Comparison of ENCODE assay signal across 19 mouse cellular contexts in genomic region chr15:89816098-89816497, GRCm38 (mm10). TPM values are rescaled to one million over a fixed set of nuclear protein-coding genes. Genes with fewer than 3 reads are reported as not detected.
A peak's percentile ranks its signal among the peaks of the same experiment; 100 is the strongest.
DNase-seq lines count a peak whose midpoint lies in the region; ATAC-seq and TF ChIP-seq lines count a peak whose summit lies in the region.
"Had no signal": no experiment of that assay in that cellular context is flagged by ENCODE, and none has a peak within 500 bp of the region (broad histone marks: within the 10 kb centered on the region; RNA-seq: fewer than 3 reads in every experiment).

No protein-coding gene starts in this region.

- H3K4me3 ChIP-seq in forebrain, embryonic 13.5 days, result no peak overlapping the region
- H3K4me3 ChIP-seq in hindbrain, postnatal 0 days (ENCODE audit: low read length), result no peak overlapping the region
- no peak overlapping the region for H3K4me3 ChIP-seq in neural tube, embryonic 12.5 days
- H3K4me3 ChIP-seq: embryonic facial prominence, embryonic 12.5 days; heart, embryonic 13.5 days; left cerebral cortex, adult 2 months; liver, embryonic 13.5 days; stomach, embryonic 15.5 days had no signal

- H3K27ac ChIP-seq in forebrain, embryonic 13.5 days, result no peak overlapping the region
- H3K27ac ChIP-seq in hindbrain, postnatal 0 days, result no peak overlapping the region
- H3K27ac ChIP-seq in neural tube, embryonic 12.5 days, result no peak overlapping the region
- H3K27ac ChIP-seq: embryonic facial prominence, embryonic 12.5 days; heart, embryonic 13.5 days; left cerebral cortex, adult 2 months; liver, embryonic 13.5 days; macrophage; stomach, embryonic 15.5 days had no signal

- WGBS in forebrain, embryonic 13.5 days, result 6% methylated on average over 10 of the region's 10 CpGs
- 7% methylated on average over 10 of the region's 10 CpGs for WGBS in hindbrain, postnatal 0 days
- 24% methylated on average over 10 of the region's 10 CpGs for WGBS in neural tube, embryonic 12.5 days

- H3K4me2 ChIP-seq in forebrain, embryonic 13.5 days, result peak overlapping the region; percentile 38
- 0 out of 2 replicates have a peak overlapping the region, but pooled peaks have one; percentile 29 for H3K4me2 ChIP-seq in hindbrain, postnatal 0 days (ENCODE audit: low read depth, low read length)
- no peak overlapping the region; the same call in 1 of the 2 replicates for H3K4me2 ChIP-seq in neural tube, embryonic 12.5 days (replicated peaks)
- H3K4me2 ChIP-seq: embryonic facial prominence, embryonic 12.5 days; heart, embryonic 13.5 days; liver, embryonic 13.5 days; stomach, embryonic 15.5 days had no signal

- ATAC-seq in forebrain, embryonic 13.5 days, result peak; percentile 80; the same call in 1 of the 2 replicates
- ATAC-seq in hindbrain, postnatal 0 days, result peak; percentile 49; the same call in 1 of the 2 replicates
- ATAC-seq in neural tube, embryonic 12.5 days (ENCODE audit: low FRiP score, low read depth), result peak; percentile 74; the same call in 1 of the 2 replicates
- ATAC-seq in erythroid progenitor cell, adult 5-6 weeks (replicated peaks; ENCODE audit: low FRiP score, poor library complexity, severe bottlenecking), result no peak
- ATAC-seq: inflammation-experienced regulatory T-cells, adult 6 months; Patski had no signal

- no peaks in the 10 kb centered on the region for H3K27me3 ChIP-seq in forebrain, embryonic 13.5 days
- no peaks in the 10 kb centered on the region for H3K27me3 ChIP-seq in hindbrain, postnatal 0 days (ENCODE audit: insufficient read depth, low read length)
- H3K27me3 ChIP-seq in neural tube, embryonic 12.5 days (replicated peaks), result no peaks in the 10 kb centered on the region
- H3K27me3 ChIP-seq: embryonic facial prominence, embryonic 12.5 days; heart, embryonic 13.5 days; liver, embryonic 13.5 days; stomach, embryonic 15.5 days had no signal

- H3K9ac ChIP-seq in forebrain, embryonic 13.5 days, result no peak overlapping the region
- no peak overlapping the region for H3K9ac ChIP-seq in hindbrain, postnatal 0 days (replicated peaks; ENCODE audit: low read length)
- H3K9ac ChIP-seq in neural tube, embryonic 12.5 days, result no peak overlapping the region
- H3K9ac ChIP-seq: embryonic facial prominence, embryonic 12.5 days; heart, embryonic 13.5 days; liver, embryonic 13.5 days; stomach, embryonic 15.5 days had no signal

- DNase-seq in embryo, embryonic 10 days (ENCODE audit: low spot score), result peak; percentile 80
- DNase-seq in hindbrain, postnatal 0 days (ENCODE audit: low spot score), result peak; percentile 60
- DNase-seq in urinary bladder, postnatal 10 days (ENCODE audit: low spot score), result no peak
- DNase-seq in layer of hippocampus, adult 9-10 months (ENCODE audit: low spot score), result no peak
- no peak for DNase-seq in frontal cortex, postnatal 25 days (ENCODE audit: low spot score in 2 of 2)
- DNase-seq: adrenal gland, adult 8-10 months; kidney, postnatal 10 days; liver, embryonic 13.5 days had no signal

- no peak for TF ChIP-seq CTCF in hindbrain, postnatal 0 days (IDR thresholded peaks at IDR 0.05; ENCODE audit: low read depth)

- no peaks in the 10 kb centered on the region for H3K36me3 ChIP-seq in forebrain, embryonic 13.5 days (ENCODE audit: poor library complexity, severe bottlenecking)
- no peaks in the 10 kb centered on the region for H3K36me3 ChIP-seq in hindbrain, postnatal 0 days (ENCODE audit: insufficient read depth, low read length)
- no peaks in the 10 kb centered on the region for H3K36me3 ChIP-seq in neural tube, embryonic 12.5 days
- H3K36me3 ChIP-seq: embryonic facial prominence, embryonic 12.5 days; heart, embryonic 13.5 days; liver, embryonic 13.5 days; stomach, embryonic 15.5 days had no signal

- H3K9me3 ChIP-seq in forebrain, embryonic 13.5 days (replicated peaks), result no peaks in the 10 kb centered on the region
- no peaks in the 10 kb centered on the region for H3K9me3 ChIP-seq in hindbrain, postnatal 0 days (ENCODE audit: low read length)
- no peaks in the 10 kb centered on the region for H3K9me3 ChIP-seq in neural tube, embryonic 12.5 days
- H3K9me3 ChIP-seq: embryonic facial prominence, embryonic 12.5 days; heart, embryonic 13.5 days; liver, embryonic 13.5 days; stomach, embryonic 15.5 days had no signal

- peaks cover 12% of the 10 kb centered on the region for H3K4me1 ChIP-seq in forebrain, embryonic 13.5 days
- H3K4me1 ChIP-seq in hindbrain, postnatal 0 days (ENCODE audit: insufficient read depth, low read length), result no peaks in the 10 kb centered on the region
- no peaks in the 10 kb centered on the region for H3K4me1 ChIP-seq in neural tube, embryonic 12.5 days
- H3K4me1 ChIP-seq: embryonic facial prominence, embryonic 12.5 days; heart, embryonic 13.5 days; liver, embryonic 13.5 days; stomach, embryonic 15.5 days had no signal

RNA-seq across cellular contexts. Expression of gene Syt10, which starts 25.6 kb away (rescaled TPM):
- 0.43 and 0.77 TPM in 2 replicates for polyA plus RNA-seq in forebrain, embryonic 13.5 days (2015; fragmentation: Nextera tagmentation; extraction: Ambion mirVana)
- total RNA-seq in hindbrain, postnatal 0 days (2014; rRNA removed), result 2.0 and 4.1 TPM in 2 replicates
- polyA plus RNA-seq in hindbrain, postnatal 0 days (2015; fragmentation: Nextera tagmentation; extraction: Ambion mirVana), result 3.4 and 3.6 TPM in 2 replicates
- polyA plus RNA-seq in neural tube, embryonic 12.5 days (2016; fragmentation: Nextera tagmentation; extraction: Ambion mirVana), result 0.37 and 0.42 TPM in 2 replicates
- not detected in 2 replicates for total RNA-seq in erythroid progenitor cell, adult 5-6 weeks (2015; ENCODE audit: low replicate concordance)
- total RNA-seq in erythroid progenitor cell, adult 5-6 weeks (2017; ENCODE audit: low replicate concordance), result not detected in 2 replicates
- total RNA-seq: gastrocnemius, adult 18-20 months had no signal
- polyA plus RNA-seq: embryonic facial prominence, embryonic 12.5 days; heart, embryonic 13.5 days; inflammation-experienced regulatory T-cells, adult 6 months; liver, embryonic 13.5 days; macrophage; Patski had no signal

Comparison
In these comparisons a context has a peak if more than half of its experiments do, and no peak if none do; other contexts are left out.
1. DNase-seq: peak in embryo, embryonic 10 days (single experiment) and hindbrain, postnatal 0 days (single experiment); none in urinary bladder, postnatal 10 days (single experiment), layer of hippocampus, adult 9-10 months (single experiment) and frontal cortex, postnatal 25 days (0 of 2).